Mouse (Mus musculus) liver, embryonic 11.5 days (tissue): ENCODE measurements around the gene Epsti1. TPM values are rescaled to one million over a fixed set of nuclear protein-coding genes. Genes with fewer than 3 reads are reported as not detected.

Source experiments
- ATAC-seq: fragments of 200-750 bp; cut with Nextera tagmentation; replicated peaks from 2 replicates; pipeline ENCODE4 v1.8.0; 2017; ENCODE audit warnings: moderate number of reproducible peaks, mild to moderate bottlenecking, moderate TSS enrichment, moderate library complexity; ENCODE audit not compliant: low FRiP score
- DNase-seq: peaks from one replicate; pipeline ENCODE4 v3.0.0-alpha.2; 2017; ENCODE audit warnings: low spot score
- H3K27ac ChIP-seq: fragments of 300-500 bp; sonication (generic); 2 replicates; pipeline ENCODE4 v1.5.1; 2014; ENCODE audit warnings: mild to moderate bottlenecking, low read depth, low read length, control low read depth
- H3K27me3 ChIP-seq: fragments of 300-500 bp; sonication (generic); replicated peaks from 2 replicates; pipeline ENCODE4 v1.6.1; 2014; ENCODE audit warnings: low read length, mixed read lengths; ENCODE audit not compliant: control insufficient read depth, insufficient read depth
- H3K36me3 ChIP-seq: fragments of 300-500 bp; sonication (generic); 2 replicates; pipeline ENCODE4 v1.6.1; 2014; ENCODE audit warnings: mild to moderate bottlenecking, low read length, moderate library complexity, mixed read lengths; ENCODE audit not compliant: control insufficient read depth, insufficient read depth
- H3K4me1 ChIP-seq: fragments of 300-500 bp; sonication (generic); replicated peaks from 2 replicates; pipeline ENCODE4 v1.6.1; 2014; ENCODE audit warnings: low read length, mixed read lengths; ENCODE audit not compliant: control insufficient read depth, insufficient read depth
- H3K4me2 ChIP-seq: fragments of 300-500 bp; sonication (generic); 2 replicates; pipeline ENCODE4 v1.6.1; 2014; ENCODE audit warnings: mild to moderate bottlenecking, control low read depth, moderate library complexity
- H3K4me3 ChIP-seq: fragments of 300-500 bp; sonication (generic); 2 replicates; pipeline ENCODE4 v1.5.1; 2014; ENCODE audit warnings: low read depth, low read length, control low read depth
- H3K9ac ChIP-seq: fragments of 300-500 bp; sonication (generic); 2 replicates; pipeline ENCODE4 v1.6.1; 2014; ENCODE audit warnings: low read depth, low read length, control low read depth
- H3K9me3 ChIP-seq: fragments of 300-500 bp; sonication (generic); 2 replicates; pipeline ENCODE4 v1.6.1; 2016; ENCODE audit warnings: low read length, inconsistent platforms, mixed read lengths; ENCODE audit not compliant: control insufficient read depth
- WGBS: fragments of 180-500 bp; shearing (Covaris S2); extraction: QIAGEN DNeasy Blood & Tissue Kit; methylation state at CpG from one replicate; pipeline ENCODE4 v1.1.7; 2014; 5-methylcytosine and 5-hydroxymethylcytosine counted together
- polyA plus RNA-seq: library from polyadenylated mRNA; unstranded; fragments of >200 nt; fragmentation: Nextera tagmentation; extraction: Ambion mirVana; gene quantifications from 2 replicates; pipeline ENCODE4 v1.2.1, GENCODE M21; 2014

Gene Epsti1
- polyA plus RNA-seq, 1 experiment from 2014 or later, result 0.97 TPM

- H3K36me3 ChIP-seq, result no peaks in the 10 kb centered on the region
- no peak overlapping the region for H3K27ac ChIP-seq
- H3K4me2 ChIP-seq, result no peak overlapping the region
- 48% methylated on average over 10 of the region's 10 CpGs for WGBS
- no peak overlapping the region for H3K9ac ChIP-seq
- no peaks in the 10 kb centered on the region for H3K4me1 ChIP-seq
- ATAC-seq (no peak), DNase-seq (no peak)
- H3K27me3 ChIP-seq, result no peaks in the 10 kb centered on the region
- H3K4me3 ChIP-seq, result no peak overlapping the region
- H3K9me3 ChIP-seq, result no peaks in the 10 kb centered on the region
Observed at GRCm38 (mm10) chr14:78011808-78012207, 107.8 kb downstream of the Epsti1 start.

GRCm38 (mm10) chr14:78015540-78016321, 111.7 kb downstream of the Epsti1 start:
- no peaks in the 10 kb centered on the region for H3K4me1 ChIP-seq
- H3K27me3 ChIP-seq, result no peaks in the 10 kb centered on the region
- H3K4me3 ChIP-seq, result no peak overlapping the region
- no peak overlapping the region for H3K4me2 ChIP-seq
- H3K9ac ChIP-seq, result no peak overlapping the region
- no peak for ATAC-seq
- no peak overlapping the region for H3K27ac ChIP-seq
- no peaks in the 10 kb centered on the region for H3K9me3 ChIP-seq
- H3K36me3 ChIP-seq, result no peaks in the 10 kb centered on the region
- no peak for DNase-seq
- 84% methylated on average over 7 of the region's 7 CpGs for WGBS

- H3K4me1 ChIP-seq, result no peaks in the 10 kb centered on the region
- H3K4me3 ChIP-seq, result no peak overlapping the region
- no peak overlapping the region for H3K4me2 ChIP-seq
- H3K36me3 ChIP-seq, result no peaks in the 10 kb centered on the region
- DNase-seq (no peak), ATAC-seq (no peak)
- H3K9ac ChIP-seq, result no peak overlapping the region
- no peak overlapping the region for H3K27ac ChIP-seq
- H3K27me3 ChIP-seq, result no peaks in the 10 kb centered on the region
- no peaks in the 10 kb centered on the region for H3K9me3 ChIP-seq
- 77% methylated on average over 4 of the region's 4 CpGs for WGBS
Observed at GRCm38 (mm10) chr14:78016398-78016797, 112.4 kb downstream of the Epsti1 start.

GRCm38 (mm10) chr14:78019935-78020334, 115.9 kb downstream of the Epsti1 start:
- DNase-seq (no peak), ATAC-seq (no peak)
- H3K9ac ChIP-seq, result no peak overlapping the region
- WGBS, result 68% methylated on average over 8 of the region's 8 CpGs
- no peaks in the 10 kb centered on the region for H3K4me1 ChIP-seq
- no peak overlapping the region for H3K4me3 ChIP-seq
- H3K27ac ChIP-seq, result no peak overlapping the region
- no peaks in the 10 kb centered on the region for H3K27me3 ChIP-seq
- no peaks in the 10 kb centered on the region for H3K36me3 ChIP-seq
- no peaks in the 10 kb centered on the region for H3K9me3 ChIP-seq
- no peak overlapping the region for H3K4me2 ChIP-seq

GRCm38 (mm10) chr14:78038876-78039275, 134.8 kb downstream of the Epsti1 start:
- ATAC-seq, result no peak

GRCm38 (mm10) chr14:78040643-78041042, 136.6 kb downstream of the Epsti1 start:
- 84% methylated on average over 6 of the region's 6 CpGs for WGBS
- Histone ChIP-seq H3K9ac (no peak overlapping the region), H3K27me3 (no peaks in the 10 kb centered on the region), H3K36me3 (no peaks in the 10 kb centered on the region), H3K9me3 (no peaks in the 10 kb centered on the region), H3K4me1 (no peaks in the 10 kb centered on the region), H3K4me3 (no peak overlapping the region), H3K27ac (no peak overlapping the region), H3K4me2 (no peak overlapping the region)
- ATAC-seq, result no peak
- no peak for DNase-seq

More at GRCm38 (mm10) chr14:78038876-78039275, 134.8 kb downstream of the Epsti1 start:
- Histone ChIP-seq H3K36me3 (no peaks in the 10 kb centered on the region), H3K4me2 (no peak overlapping the region), H3K27ac (no peak overlapping the region), H3K4me3 (no peak overlapping the region), H3K27me3 (no peaks in the 10 kb centered on the region), H3K9me3 (no peaks in the 10 kb centered on the region), H3K9ac (no peak overlapping the region), H3K4me1 (no peaks in the 10 kb centered on the region)
- no peak for DNase-seq
- WGBS, result 79% methylated on average over 8 of the region's 8 CpGs

GRCm38 (mm10) chr14:78041886-78042526, 138.0 kb downstream of the Epsti1 start:
- Histone ChIP-seq H3K4me2 (no peak overlapping the region), H3K27me3 (no peaks in the 10 kb centered on the region), H3K36me3 (no peaks in the 10 kb centered on the region), H3K9me3 (no peaks in the 10 kb centered on the region), H3K4me3 (no peak overlapping the region), H3K4me1 (no peaks in the 10 kb centered on the region), H3K9ac (no peak overlapping the region), H3K27ac (no peak overlapping the region)
- no peak for DNase-seq
- 75% methylated on average over 11 of the region's 11 CpGs for WGBS
- no peak for ATAC-seq

- Histone ChIP-seq H3K27me3 (no peaks in the 10 kb centered on the region), H3K36me3 (no peaks in the 10 kb centered on the region), H3K4me2 (no peak overlapping the region), H3K27ac (no peak overlapping the region), H3K9ac (no peak overlapping the region), H3K9me3 (no peaks in the 10 kb centered on the region), H3K4me3 (no peak overlapping the region), H3K4me1 (no peaks in the 10 kb centered on the region)
- DNase-seq, result no peak
- no peak for ATAC-seq
- 34% methylated on average over 2 of the region's 2 CpGs for WGBS
Observed at GRCm38 (mm10) chr14:78043079-78043478, 139.0 kb downstream of the Epsti1 start.

- no peak overlapping the region for H3K4me3 ChIP-seq
- no peaks in the 10 kb centered on the region for H3K36me3 ChIP-seq
- no peak for DNase-seq
- H3K9ac ChIP-seq, result no peak overlapping the region
- WGBS, result 90% methylated on average over 3 of the region's 3 CpGs
- no peaks in the 10 kb centered on the region for H3K4me1 ChIP-seq
- no peaks in the 10 kb centered on the region for H3K27me3 ChIP-seq
- ATAC-seq, result no peak
- no peak overlapping the region for H3K4me2 ChIP-seq
- no peak overlapping the region for H3K27ac ChIP-seq
- H3K9me3 ChIP-seq, result no peaks in the 10 kb centered on the region
Observed at GRCm38 (mm10) chr14:78048258-78048657, 144.2 kb downstream of the Epsti1 start.
